Mouse (Mus musculus) testis, adult 2 months (tissue): Measurements from ENCODE around the gene Dnah7a.
"Not testable (repeated sequence)": the region's sequence is repeated elsewhere in the genome, so short reads cannot be mapped to it uniquely, and the experiment has no call there.

Experiments
- CTCF ChIP-seq: fragments of 200-500 bp; IDR thresholded peaks from 2 replicates; pipeline ENCODE4 v1.5.1; 2012; ENCODE audit warnings: low read depth, mild to moderate bottlenecking, inconsistent platforms, low read length, moderate library complexity; ENCODE audit not compliant: control insufficient read depth, insufficient read depth, insufficient replicate concordance
- POLR2A ChIP-seq: fragments of 200-500 bp; IDR thresholded peaks from 2 replicates; pipeline ENCODE4 v1.6.1; 2012; ENCODE audit warnings: low read depth, mild to moderate bottlenecking, inconsistent platforms, low read length, moderate library complexity; ENCODE audit not compliant: control insufficient read depth

DNA sequence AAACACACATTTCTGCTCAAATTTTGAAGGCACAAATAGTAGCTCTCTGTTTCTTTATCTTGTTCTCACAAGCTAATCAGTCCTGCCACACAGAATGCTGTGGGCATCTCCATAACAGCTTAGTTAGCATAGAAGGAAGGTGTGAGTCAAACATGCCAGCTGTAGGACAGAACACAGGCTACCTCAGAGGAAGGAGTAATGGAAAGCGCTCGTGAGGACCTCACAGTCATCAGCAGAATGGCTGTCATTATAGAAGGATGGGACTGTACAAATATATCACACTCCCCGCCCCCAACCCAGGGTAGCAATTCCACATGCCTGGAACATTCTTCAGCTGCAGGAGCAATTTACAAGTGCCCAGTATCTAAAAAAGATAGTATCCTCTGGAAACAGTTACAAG lies 267.4 kb downstream of the Dnah7a start:
- TF ChIP-seq CTCF, POLR2A: not testable (repeated sequence)
